Mouse (Mus musculus) heart, postnatal 36 days (tissue): ENCODE data around the gene Prrg2. TPM values are rescaled to one million over a fixed set of nuclear protein-coding genes. Genes with fewer than 3 reads are reported as not detected.

ENCODE experiments used
- DNase-seq, 2 experiments: peaks; one replicate each; pipeline ENCODE4 v3.0.0; 2021 to 2022
- intact Hi-C: fragments of 180-260 bp; cut with DNase I; formaldehyde crosslinking; loops from one replicate; pipeline ENCODE4 v1.15.1; 2025
- total RNA-seq, 2 experiments: library from RNA; stranded (reverse); gene quantifications; 2 replicates each; pipeline ENCODE4 v1.2.3; 2021

The Prrg2 gene
- total RNA-seq, 2 experiments from 2014 or later, result 7.7 to 7.9 TPM

- intact Hi-C loops, result loop anchor here (5.0 kb wide), 1 partner anchor 85 kb away; no protein-coding TSS in a partner anchor
- no peak for DNase-seq
Measured at GRCm38 (mm10) chr7:45067190-45067999, 4.9 kb upstream of the Prrg2 start.

DNA sequence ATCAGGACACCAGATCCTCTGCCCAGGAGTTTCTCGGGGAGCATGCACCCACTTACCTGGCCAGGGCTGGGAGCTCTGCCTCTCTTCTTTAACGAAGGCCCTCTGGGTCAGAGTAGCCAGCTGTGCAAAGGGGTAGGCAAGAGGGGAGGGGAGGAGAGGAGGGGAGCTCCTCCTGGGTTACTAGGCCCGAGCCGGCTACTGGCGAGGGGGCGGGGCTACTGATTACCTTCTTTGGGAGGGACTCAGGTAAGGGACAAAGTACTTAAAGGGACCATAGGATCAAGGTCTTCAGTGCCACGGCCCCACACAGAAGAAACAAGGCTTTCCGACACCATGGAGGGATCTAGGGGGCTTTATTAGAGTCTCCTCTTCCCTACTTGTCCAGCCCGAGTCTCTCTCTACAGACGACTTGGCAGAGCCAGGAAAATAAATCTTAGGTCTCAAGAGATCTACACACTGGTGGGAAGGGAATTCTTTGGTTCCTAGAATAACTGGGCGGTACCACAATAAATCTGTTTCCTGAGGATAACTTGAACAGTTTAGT lies 873 bp downstream of the Prrg2 start:
- no peak for DNase-seq
- intact Hi-C loops, result no loop called here

- intact Hi-C loops, result no loop called here
- DNase-seq, result no peak
Measured at GRCm38 (mm10) chr7:45060632-45061122, 1.8 kb downstream of the Prrg2 start.

- intact Hi-C loops, result no loop called here
- DNase-seq, result no peak
Measured at GRCm38 (mm10) chr7:45058607-45059571, 3.6 kb downstream of the Prrg2 start.

- no peak for DNase-seq
- intact Hi-C loops, result no loop called here
Measured at GRCm38 (mm10) chr7:45056972-45057348, 5.5 kb downstream of the Prrg2 start.

DNA sequence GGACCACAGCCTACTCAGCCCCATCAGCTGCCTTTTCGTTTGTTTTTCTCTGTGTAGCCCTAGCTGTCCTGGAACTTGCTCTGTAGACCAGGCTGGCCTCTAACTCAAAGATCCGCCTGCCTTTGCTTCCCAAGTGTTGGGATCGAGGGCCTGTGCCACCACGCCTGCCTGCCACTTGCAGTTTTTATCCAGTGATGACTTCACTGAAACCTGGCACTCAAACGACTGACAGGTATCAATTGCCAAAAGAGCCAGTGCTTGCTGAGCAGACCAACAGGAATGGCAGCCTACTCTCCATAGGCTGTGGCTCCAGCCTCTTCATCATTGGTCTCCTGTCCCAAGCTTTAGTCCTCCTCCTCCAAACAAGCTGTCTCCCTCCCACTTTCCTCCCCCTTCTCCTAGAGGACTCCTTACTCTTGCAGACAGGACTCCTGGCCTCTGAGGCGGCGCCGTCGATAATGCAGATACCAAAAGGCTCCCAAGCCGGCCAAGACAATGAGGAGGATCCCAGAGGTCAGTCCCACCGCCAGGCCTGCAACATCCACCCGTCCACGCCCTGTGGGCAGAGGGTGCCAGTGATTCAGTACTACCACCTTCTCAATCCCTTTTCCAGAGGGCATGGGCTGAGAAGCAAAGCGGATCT lies 6.0 kb downstream of the Prrg2 start:
- DNase-seq, result no peak

DNA sequence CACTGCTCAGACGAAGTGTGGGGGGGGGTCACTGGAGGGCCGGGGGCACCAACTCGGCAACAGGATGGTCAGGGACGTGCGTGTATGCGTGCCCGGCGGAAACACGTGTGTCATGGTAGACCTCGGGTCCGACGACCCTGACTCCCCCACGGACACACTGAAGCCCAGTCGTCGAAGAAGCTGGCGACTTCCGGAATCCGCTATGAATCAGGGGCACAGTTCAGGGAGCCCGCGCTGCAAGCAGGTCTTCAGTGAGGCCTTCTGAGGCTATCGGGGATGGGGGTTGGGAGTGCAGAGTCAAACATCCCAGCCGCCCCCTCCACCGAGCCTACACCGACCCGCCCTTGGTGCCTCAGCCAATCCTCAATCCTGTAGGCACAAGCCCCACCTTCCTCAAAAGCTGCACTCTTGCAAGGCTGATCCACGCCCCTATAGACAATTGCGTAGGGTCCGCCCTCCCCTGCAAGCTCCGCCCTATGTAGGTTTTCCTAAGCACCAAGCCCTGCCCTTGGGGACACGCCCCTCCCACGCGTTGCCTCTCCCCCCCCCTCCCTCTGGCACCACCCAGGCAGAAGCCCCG lies 8.5 kb downstream of the Prrg2 start:
- intact Hi-C loops, result loop anchor here (5.0 kb wide), 1 partner anchor 72 kb away; no protein-coding TSS in a partner anchor
- DNase-seq, result peak; percentile 87 to 90

More for the DNA sequence above, 6.0 kb downstream of the Prrg2 start:
- intact Hi-C loops, result no loop called here

- intact Hi-C loops, result loop anchor here (5.0 kb wide), 1 partner anchor 71 kb away; no protein-coding TSS in a partner anchor
Measured at GRCm38 (mm10) chr7:45053117-45053930, 9.2 kb downstream of the Prrg2 start.

DNA sequence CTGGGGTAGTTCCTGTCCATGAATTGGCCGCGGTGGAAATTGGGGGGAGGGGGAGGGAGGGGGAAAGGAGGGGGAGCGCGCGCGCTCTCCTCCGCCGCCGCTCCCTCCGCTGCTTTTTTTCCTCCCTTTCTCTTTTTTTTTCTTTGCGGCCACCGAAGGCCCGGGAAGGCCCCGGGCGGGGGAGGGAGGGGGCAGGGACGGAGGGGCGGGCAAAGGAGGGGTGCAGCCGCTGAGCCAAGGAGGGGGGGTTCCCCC lies 9.7 kb downstream of the Prrg2 start, which contains the start of gene Prr12:
TSS of gene Prr12 (minus strand) at position 20 of the 255 bp plus-strand sequence.
- intact Hi-C loops, result loop anchor here (5.0 kb wide), 1 partner anchor 70 kb away; no protein-coding TSS in a partner anchor
- no peak for DNase-seq

More at GRCm38 (mm10) chr7:45053117-45053930, 9.2 kb downstream of the Prrg2 start:
- DNase-seq, result peak; percentile 67 to 89

GRCm38 (mm10) chr7:45052181-45052861 lies 10.2 kb downstream of the Prrg2 start:
- DNase-seq, result peak; percentile 41 to 63
- intact Hi-C loops, result loop anchor here (5.0 kb wide), 1 partner anchor 70 kb away; no protein-coding TSS in a partner anchor

- no peak for DNase-seq
- intact Hi-C loops, result loop anchor here (2.0 to 5.0 kb wide), 2 partner anchors 33 to 69 kb away; no protein-coding TSS in a partner anchor
Measured at GRCm38 (mm10) chr7:45051601-45051974, 10.9 kb downstream of the Prrg2 start.

DNA sequence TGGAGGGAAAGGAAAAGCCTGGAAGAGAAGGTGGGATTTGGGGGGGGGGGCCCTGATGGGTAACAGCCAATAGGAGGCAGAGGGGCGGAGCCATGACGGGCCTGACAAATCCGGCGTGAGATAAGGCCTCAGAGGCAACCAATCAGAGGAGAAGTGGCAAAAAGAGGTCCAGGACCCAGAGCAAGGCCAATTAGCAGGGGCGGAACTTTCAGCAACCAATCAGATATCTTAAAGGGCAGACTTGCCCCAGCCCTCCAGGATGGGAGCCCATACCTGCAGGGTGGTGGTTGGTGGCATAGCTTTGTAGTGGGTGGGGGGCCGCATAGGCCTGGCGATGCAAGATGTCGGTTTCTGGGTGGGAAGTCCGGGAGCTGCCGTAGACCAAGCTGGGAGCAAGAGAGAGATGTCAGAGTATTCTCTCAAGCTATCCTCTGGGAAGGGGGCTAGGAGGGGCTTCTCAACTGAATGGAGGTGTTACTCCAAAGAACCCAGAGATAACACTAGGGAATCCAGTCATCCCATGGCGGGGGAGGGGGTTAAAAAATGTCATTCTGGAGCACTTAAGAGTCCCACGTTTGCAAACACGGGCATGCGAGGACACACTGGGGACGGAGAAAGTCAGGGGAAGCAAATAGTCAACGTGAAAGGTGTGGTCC lies 11.4 kb downstream of the Prrg2 start:
- intact Hi-C loops, result loop anchor here (2.0 to 5.0 kb wide), 2 partner anchors 32 to 69 kb away; no protein-coding TSS in a partner anchor
- peak; percentile 50 to 63 for DNase-seq

DNA sequence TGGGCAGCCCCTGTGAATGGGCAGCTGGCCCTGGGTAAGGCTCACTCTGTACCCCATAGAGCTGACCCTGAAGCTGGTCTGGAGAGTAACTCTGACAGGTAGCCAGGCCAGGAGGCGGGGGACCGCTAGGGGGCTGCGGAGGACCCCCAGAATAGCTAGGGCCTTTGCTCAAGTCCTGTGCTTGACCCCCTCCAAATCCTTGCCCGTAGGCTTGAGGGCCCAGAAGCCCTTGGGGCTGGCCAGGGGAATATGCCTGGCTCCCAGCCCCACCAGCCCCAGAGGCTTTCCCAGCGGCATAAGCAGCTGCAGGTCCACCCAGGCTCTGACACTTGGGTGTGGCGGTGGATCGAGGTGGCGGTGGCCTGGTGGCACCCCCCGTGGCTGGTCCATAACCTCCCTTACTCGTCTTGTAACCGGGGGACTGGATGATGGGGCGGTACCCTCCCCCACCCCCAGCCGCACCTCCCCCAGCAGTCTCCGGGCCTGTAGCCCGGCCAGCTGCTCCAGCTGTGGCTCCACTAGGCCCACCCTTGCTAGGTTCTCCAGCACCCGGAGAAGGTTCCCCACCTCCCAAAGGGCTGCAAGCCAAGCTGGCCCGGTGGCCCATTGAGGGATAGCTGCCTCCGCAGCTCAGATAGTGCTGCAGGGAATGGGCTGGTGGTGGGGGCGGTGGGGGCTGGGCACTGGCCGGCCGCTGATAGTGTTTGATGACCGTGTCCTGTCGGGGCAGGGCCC lies 13.4 kb downstream of the Prrg2 start:
- intact Hi-C loops, result no loop called here
- peak in 1 of 2 experiments; percentile 39 for DNase-seq

DNA sequence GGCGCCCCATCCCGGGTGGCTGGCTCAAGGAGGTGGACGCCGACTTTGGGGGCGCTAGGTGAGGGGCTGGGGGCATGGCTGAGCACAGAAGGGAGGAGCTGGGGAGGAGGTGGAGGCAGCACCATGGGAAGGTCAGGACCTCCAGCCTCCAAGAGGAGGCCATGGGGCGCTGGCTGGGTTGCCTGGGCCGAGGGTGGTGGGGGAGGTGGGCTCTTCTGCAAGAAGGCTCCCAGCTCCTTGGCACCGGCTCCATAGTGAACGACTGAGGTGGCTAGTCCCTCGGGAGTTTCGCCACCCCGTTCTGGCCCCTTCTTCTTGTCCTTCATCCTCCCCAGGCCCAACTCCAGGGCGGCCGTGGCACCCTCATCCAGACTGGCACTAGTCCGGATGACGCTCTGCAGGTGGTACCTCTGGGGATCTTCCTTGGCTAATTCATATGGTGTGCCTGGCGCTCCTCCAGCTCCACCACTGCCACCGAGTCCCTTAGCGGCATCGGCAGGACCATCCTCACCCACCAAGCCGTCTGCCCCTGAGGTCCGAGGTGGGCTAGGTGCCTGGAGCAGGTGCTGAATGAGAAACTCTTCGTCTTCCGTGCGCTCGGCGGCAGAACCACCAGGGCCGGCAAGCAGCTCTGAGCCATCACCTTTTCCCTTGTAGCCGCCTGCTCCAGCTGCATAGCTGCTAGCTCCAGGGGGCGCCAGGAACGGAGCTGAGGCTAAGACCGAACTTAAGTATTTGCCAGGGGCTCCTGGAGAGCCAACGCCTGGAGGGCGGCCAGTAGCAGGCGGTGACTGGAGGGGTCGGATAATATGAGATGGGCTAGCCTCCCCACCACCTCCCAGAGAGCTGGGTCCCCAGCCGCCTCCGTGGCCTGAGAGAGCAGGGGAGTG lies 14.2 kb downstream of the Prrg2 start:
- no peak for DNase-seq
- intact Hi-C loops, result no loop called here

GRCm38 (mm10) chr7:45047491-45047890 lies 15.0 kb downstream of the Prrg2 start:
- intact Hi-C loops, result no loop called here
- no peak for DNase-seq

DNA sequence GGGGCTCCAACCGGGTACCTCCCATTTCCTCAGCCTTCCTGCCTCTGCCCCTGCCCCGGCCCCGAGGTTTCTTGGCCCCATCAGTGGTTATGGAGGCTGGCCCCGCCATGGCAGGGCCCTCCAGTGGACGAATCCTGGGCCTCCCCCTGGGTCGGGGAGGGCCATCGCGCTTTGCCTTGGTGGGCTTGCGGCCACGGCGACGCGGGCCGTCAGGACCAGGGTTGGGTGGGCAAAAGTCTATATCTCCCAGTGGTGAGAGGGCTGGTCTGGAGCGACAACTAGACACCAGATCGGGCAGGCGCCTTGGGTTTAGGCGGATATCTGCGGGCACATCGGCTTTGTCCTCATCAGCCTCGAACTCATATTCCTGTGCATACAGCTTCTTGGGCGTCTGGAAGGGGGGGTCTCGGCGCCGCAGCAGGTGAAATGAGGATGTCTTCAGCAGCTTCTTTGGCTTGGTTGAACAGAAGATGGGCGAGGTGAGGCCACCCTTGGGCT lies 15.6 kb downstream of the Prrg2 start:
- intact Hi-C loops, result no loop called here
- no peak for DNase-seq
